ENCODE assay signal across 8 mouse cellular contexts in genomic region chr13:65112459-65113110, GRCm38 (mm10). TPM values are rescaled to one million over a fixed set of nuclear protein-coding genes. Genes with fewer than 3 reads are reported as not detected.
DNase-seq lines count a peak whose midpoint lies in the region; ATAC-seq lines count a peak whose summit lies in the region.

TSS of gene Mfsd14b (minus strand) at chr13:65112975.

- peak within 1 kb of the TSS; percentile 93 for H3K27ac ChIP-seq in heart, embryonic 10.5 days
- H3K27ac ChIP-seq in kidney, embryonic 15.5 days, result peak within 1 kb of the TSS; percentile 94

- H3K9ac ChIP-seq in kidney, embryonic 15.5 days, result peak within 1 kb of the TSS; percentile 88

- no peaks in the 10 kb centered on the region for H3K27me3 ChIP-seq in heart, embryonic 10.5 days (ENCODE audit: insufficient read depth, poor library complexity, severe bottlenecking)
- H3K27me3 ChIP-seq in kidney, embryonic 15.5 days, result no peaks in the 10 kb centered on the region

- no peaks in the 10 kb centered on the region for H3K36me3 ChIP-seq in heart, embryonic 10.5 days
- H3K36me3 ChIP-seq in kidney, embryonic 15.5 days, result 0 out of 2 replicates have a peak, but pooled peaks cover 3% of the 10 kb centered on the region

- peak within 1 kb of the TSS; percentile 62 for H3K4me2 ChIP-seq in kidney, embryonic 15.5 days

- ATAC-seq in erythroblast, adult 5-6 weeks (replicated peaks; ENCODE audit: low FRiP score, poor library complexity, severe bottlenecking), result peak; percentile 96
- peak; percentile 99 for ATAC-seq in kidney, embryonic 15.5 days (replicated peaks; ENCODE audit: low FRiP score)
- ATAC-seq in monocyte, adult 5-6 weeks (replicated peaks; ENCODE audit: insufficient number of reproducible peaks, low FRiP score, low TSS enrichment, poor library complexity, severe bottlenecking), result peak; percentile 91

- no peaks in the 10 kb centered on the region for H3K4me1 ChIP-seq in heart, embryonic 10.5 days
- peaks cover 6% of the 10 kb centered on the region; the same call in 1 of the 2 replicates for H3K4me1 ChIP-seq in kidney, embryonic 15.5 days

- WGBS in heart, embryonic 10.5 days, result under 1% methylated on average over 60 of the region's 60 CpGs
- WGBS in kidney, embryonic 15.5 days, result under 1% methylated on average over 60 of the region's 60 CpGs

- H3K9me3 ChIP-seq in heart, embryonic 10.5 days, result no peaks in the 10 kb centered on the region
- 0 out of 2 replicates have a peak, but pooled peaks cover 2% of the 10 kb centered on the region for H3K9me3 ChIP-seq in kidney, embryonic 15.5 days (replicated peaks)

- H3K4me3 ChIP-seq in heart, embryonic 10.5 days, result peak within 1 kb of the TSS; percentile 91
- H3K4me3 ChIP-seq in kidney, embryonic 15.5 days (replicated peaks), result peak within 1 kb of the TSS; percentile 85

- DNase-seq in B cell, adult 2 months, result peak; percentile 89
- DNase-seq in brain, adult 2 months (ENCODE audit: low read depth, low spot score), result peak; percentile 99
- peak; percentile 96 for DNase-seq in heart, embryonic 10.5 days (ENCODE audit: low spot score)
- peak; percentile 91 for DNase-seq in liver
- DNase-seq in spleen, postnatal 4 days (ENCODE audit: low spot score in 2 of 2), result peak; percentile 83 to 90

RNA-seq across cellular contexts. Expression of gene Mfsd14b, which starts in this region (rescaled TPM):
- total RNA-seq in erythroblast, adult 5-6 weeks (2015; ENCODE audit: low replicate concordance), result 33.2 and 40.0 TPM in 2 replicates
- 35.5 and 43.9 TPM in 2 replicates for total RNA-seq in erythroblast, adult 5-6 weeks (2017; ENCODE audit: low replicate concordance)
- 42.4 and 43.7 TPM in 2 replicates for polyA plus RNA-seq in heart, embryonic 10.5 days (2016; fragmentation: Nextera tagmentation; extraction: Ambion mirVana)
- polyA plus RNA-seq in kidney, embryonic 15.5 days (2015; fragmentation: Nextera tagmentation; extraction: Ambion mirVana), result 54.5 and 55.7 TPM in 2 replicates
- 120 to 181 TPM (median 170 TPM) in 3 replicates for total RNA-seq in monocyte, adult 5-6 weeks (2017)

Comparison
In these comparisons a context has a peak if more than half of its experiments do, and no peak if none do; other contexts are left out.
1. Peak in every context shown above with its lines: DNase-seq, ATAC-seq, H3K4me3 ChIP-seq and H3K27ac ChIP-seq.